Mouse (Mus musculus) heart, postnatal 0 days (tissue): ENCODE measurements at regions not wholly inside any gene's neighbourhood (a gene's known extent, or its start where the extent isn't known, plus 50 kb on each side); places are given as distances from the start of the nearest gene placed in this dataset.
"Not testable (repeated sequence)": the region's sequence is repeated elsewhere in the genome, so short reads cannot be mapped to it uniquely, and the experiment has no call there.

Experiments
- CTCF ChIP-seq: IDR thresholded peaks from 2 replicates; pipeline ENCODE4 v1.5.1; 2016; ENCODE audit warnings: antibody characterized with exemption, control low read depth, low read depth
- EP300 ChIP-seq: IDR thresholded peaks from 2 replicates; pipeline ENCODE4 v1.6.1; 2016; ENCODE audit warnings: antibody characterized with exemption, low read depth

- TF ChIP-seq CTCF, EP300: not testable (repeated sequence)
Measured at GRCm38 (mm10) chr1:105455783-105456182, 99.3 kb upstream of the Rnf152 start.
